Mouse (Mus musculus): ENCODE measurements at regions not wholly inside any gene's neighbourhood (a gene's known extent, or its start where the extent isn't known, plus 50 kb on each side); places are given as distances from the start of the nearest gene placed in this dataset.

- Histone ChIP-seq H3K9ac (ENCODE audit: low read length) (no peak overlapping the region), H3K27me3 (ENCODE audit: control insufficient read depth, insufficient read depth, low read length) (no peaks in the 10 kb centered on the region), H3K36me3 (ENCODE audit: control insufficient read depth, insufficient read depth, low read length) (no peaks in the 10 kb centered on the region), H3K9me3 (ENCODE audit: control insufficient read depth, low read length) (no peaks in the 10 kb centered on the region), H3K27ac (replicated peaks) (no peak overlapping the region), H3K4me1 (replicated peaks; ENCODE audit: control insufficient read depth, insufficient read depth) (no peaks in the 10 kb centered on the region), H3K4me3 (ENCODE audit: low read depth, low read length) (no peak overlapping the region), H3K4me2 (replicated peaks; ENCODE audit: low read depth) (no peak overlapping the region)
- no peak for ATAC-seq (ENCODE audit: low FRiP score, low TSS enrichment)
- TF ChIP-seq CTCF (IDR thresholded peaks at IDR 0.05; ENCODE audit: low read depth), result no peak
- no peak for TF ChIP-seq EP300 (optimal IDR thresholded peaks at IDR 0.05)
- WGBS, result 20% methylated on average over 1 of the region's 1 CpGs
- DNase-seq (ENCODE audit: low spot score), result no peak
These were observed 174.2 kb downstream of the 3110018I06Rik start for GRCm38 (mm10) chr12:107662624-107663023.

- ATAC-seq (ENCODE audit: low FRiP score, low TSS enrichment), result no peak
- DNase-seq (ENCODE audit: low spot score), result no peak
- Histone ChIP-seq H3K4me1 (replicated peaks; ENCODE audit: control insufficient read depth, insufficient read depth) (no peaks in the 10 kb centered on the region), H3K4me2 (replicated peaks; ENCODE audit: low read depth) (no peak overlapping the region), H3K27me3 (ENCODE audit: control insufficient read depth, insufficient read depth, low read length) (no peaks in the 10 kb centered on the region), H3K9me3 (ENCODE audit: control insufficient read depth, low read length) (no peaks in the 10 kb centered on the region), H3K36me3 (ENCODE audit: control insufficient read depth, insufficient read depth, low read length) (no peaks in the 10 kb centered on the region), H3K4me3 (ENCODE audit: low read depth, low read length) (no peak overlapping the region), H3K9ac (ENCODE audit: low read length) (no peak overlapping the region), H3K27ac (replicated peaks) (no peak overlapping the region)
- TF ChIP-seq EP300 (optimal IDR thresholded peaks at IDR 0.05) (no peak), CTCF (IDR thresholded peaks at IDR 0.05; ENCODE audit: low read depth) (no peak)
- 57% methylated on average over 3 of the region's 3 CpGs for WGBS
These were observed 179.4 kb downstream of the 3110018I06Rik start for GRCm38 (mm10) chr12:107667836-107668235.

GRCm38 (mm10) chr12:107669046-107669445 is 180.6 kb downstream of the 3110018I06Rik start:
- ATAC-seq (ENCODE audit: low FRiP score, low TSS enrichment), result no peak
- 67% methylated on average over 5 of the region's 5 CpGs for WGBS
- no peak overlapping the region for H3K9ac ChIP-seq (ENCODE audit: low read length)

GRCm38 (mm10) chr12:107669450-107669849 is 181.0 kb downstream of the 3110018I06Rik start:
- no peaks in the 10 kb centered on the region for H3K36me3 ChIP-seq (ENCODE audit: control insufficient read depth, insufficient read depth, low read length)

More at GRCm38 (mm10) chr12:107669046-107669445, 180.6 kb downstream of the 3110018I06Rik start:
- H3K4me1 ChIP-seq (replicated peaks; ENCODE audit: control insufficient read depth, insufficient read depth), result no peaks in the 10 kb centered on the region
- TF ChIP-seq CTCF (IDR thresholded peaks at IDR 0.05; ENCODE audit: low read depth) (no peak), EP300 (optimal IDR thresholded peaks at IDR 0.05) (no peak)
- no peaks in the 10 kb centered on the region for H3K9me3 ChIP-seq (ENCODE audit: control insufficient read depth, low read length)
- no peaks in the 10 kb centered on the region for H3K36me3 ChIP-seq (ENCODE audit: control insufficient read depth, insufficient read depth, low read length)
- no peaks in the 10 kb centered on the region for H3K27me3 ChIP-seq (ENCODE audit: control insufficient read depth, insufficient read depth, low read length)
- H3K4me3 ChIP-seq (ENCODE audit: low read depth, low read length), result no peak overlapping the region
- no peak for DNase-seq (ENCODE audit: low spot score)
- H3K4me2 ChIP-seq (replicated peaks; ENCODE audit: low read depth), result no peak overlapping the region
- no peak overlapping the region for H3K27ac ChIP-seq (replicated peaks)

GRCm38 (mm10) chr12:107669910-107670309 is 181.5 kb downstream of the 3110018I06Rik start:
- WGBS, result 44% methylated on average over 10 of the region's 10 CpGs
- peak; percentile 40; the same call in 1 of the 2 replicates for ATAC-seq (ENCODE audit: low FRiP score, low TSS enrichment)
- Histone ChIP-seq H3K4me3 (ENCODE audit: low read depth, low read length) (no peak overlapping the region), H3K4me1 (replicated peaks; ENCODE audit: control insufficient read depth, insufficient read depth) (no peaks in the 10 kb centered on the region), H3K27ac (replicated peaks) (peak overlapping the region; percentile 58; the same call in 1 of the 2 replicates), H3K36me3 (ENCODE audit: control insufficient read depth, insufficient read depth, low read length) (no peaks in the 10 kb centered on the region), H3K4me2 (replicated peaks; ENCODE audit: low read depth) (no peak overlapping the region), H3K9ac (ENCODE audit: low read length) (no peak overlapping the region), H3K27me3 (ENCODE audit: control insufficient read depth, insufficient read depth, low read length) (no peaks in the 10 kb centered on the region), H3K9me3 (ENCODE audit: control insufficient read depth, low read length) (no peaks in the 10 kb centered on the region)
- no peak for TF ChIP-seq EP300 (optimal IDR thresholded peaks at IDR 0.05)
- no peak for TF ChIP-seq CTCF (IDR thresholded peaks at IDR 0.05; ENCODE audit: low read depth)
- peak; percentile 42 for DNase-seq (ENCODE audit: low spot score)

More at GRCm38 (mm10) chr12:107669450-107669849, 181.0 kb downstream of the 3110018I06Rik start:
- no peaks in the 10 kb centered on the region for H3K9me3 ChIP-seq (ENCODE audit: control insufficient read depth, low read length)
- peak overlapping the region; percentile 58; the same call in 1 of the 2 replicates for H3K27ac ChIP-seq (replicated peaks)
- H3K27me3 ChIP-seq (ENCODE audit: control insufficient read depth, insufficient read depth, low read length), result no peaks in the 10 kb centered on the region
- DNase-seq (ENCODE audit: low spot score) (no peak), ATAC-seq (ENCODE audit: low FRiP score, low TSS enrichment) (no peak)
- no peaks in the 10 kb centered on the region for H3K4me1 ChIP-seq (replicated peaks; ENCODE audit: control insufficient read depth, insufficient read depth)
- no peak overlapping the region for H3K4me2 ChIP-seq (replicated peaks; ENCODE audit: low read depth)
- H3K9ac ChIP-seq (ENCODE audit: low read length), result no peak overlapping the region
- no peak overlapping the region for H3K4me3 ChIP-seq (ENCODE audit: low read depth, low read length)
- WGBS, result 52% methylated on average over 6 of the region's 6 CpGs
- no peak for TF ChIP-seq CTCF (IDR thresholded peaks at IDR 0.05; ENCODE audit: low read depth)

GRCm38 (mm10) chr12:107677076-107677475 is 188.6 kb downstream of the 3110018I06Rik start:
- DNase-seq (ENCODE audit: low spot score) (no peak), ATAC-seq (ENCODE audit: low FRiP score, low TSS enrichment) (no peak)
- Histone ChIP-seq H3K27ac (replicated peaks) (no peak overlapping the region), H3K36me3 (ENCODE audit: control insufficient read depth, insufficient read depth, low read length) (no peaks in the 10 kb centered on the region), H3K4me3 (ENCODE audit: low read depth, low read length) (no peak overlapping the region), H3K27me3 (ENCODE audit: control insufficient read depth, insufficient read depth, low read length) (no peaks in the 10 kb centered on the region), H3K4me1 (replicated peaks; ENCODE audit: control insufficient read depth, insufficient read depth) (no peaks in the 10 kb centered on the region), H3K9ac (ENCODE audit: low read length) (no peak overlapping the region), H3K9me3 (ENCODE audit: control insufficient read depth, low read length) (no peaks in the 10 kb centered on the region), H3K4me2 (replicated peaks; ENCODE audit: low read depth) (no peak overlapping the region)
- WGBS, result 24% methylated on average over 7 of the region's 7 CpGs
- TF ChIP-seq CTCF (IDR thresholded peaks at IDR 0.05; ENCODE audit: low read depth) (no peak), EP300 (optimal IDR thresholded peaks at IDR 0.05) (no peak)

Measured in stomach, postnatal 0 days (tissue).